Mouse (Mus musculus) lung, adult 2 months (tissue): Measurements from ENCODE around the gene Pias4.
A peak's percentile ranks its signal among the peaks of the same experiment; 100 is the strongest.

Experiments used
- CTCF ChIP-seq: fragments of 200-500 bp; IDR thresholded peaks from 2 replicates; pipeline ENCODE4 v1.5.1; 2011; ENCODE audit warnings: mild to moderate bottlenecking, low read length, control low read depth; ENCODE audit not compliant: insufficient read depth
- POLR2A ChIP-seq: fragments of 200-500 bp; IDR thresholded peaks from 2 replicates; pipeline ENCODE4 v1.6.1; 2011; ENCODE audit warnings: low read depth, mild to moderate bottlenecking, control low read depth, low read length, borderline replicate concordance; ENCODE audit errors: extremely low read depth

DNA sequence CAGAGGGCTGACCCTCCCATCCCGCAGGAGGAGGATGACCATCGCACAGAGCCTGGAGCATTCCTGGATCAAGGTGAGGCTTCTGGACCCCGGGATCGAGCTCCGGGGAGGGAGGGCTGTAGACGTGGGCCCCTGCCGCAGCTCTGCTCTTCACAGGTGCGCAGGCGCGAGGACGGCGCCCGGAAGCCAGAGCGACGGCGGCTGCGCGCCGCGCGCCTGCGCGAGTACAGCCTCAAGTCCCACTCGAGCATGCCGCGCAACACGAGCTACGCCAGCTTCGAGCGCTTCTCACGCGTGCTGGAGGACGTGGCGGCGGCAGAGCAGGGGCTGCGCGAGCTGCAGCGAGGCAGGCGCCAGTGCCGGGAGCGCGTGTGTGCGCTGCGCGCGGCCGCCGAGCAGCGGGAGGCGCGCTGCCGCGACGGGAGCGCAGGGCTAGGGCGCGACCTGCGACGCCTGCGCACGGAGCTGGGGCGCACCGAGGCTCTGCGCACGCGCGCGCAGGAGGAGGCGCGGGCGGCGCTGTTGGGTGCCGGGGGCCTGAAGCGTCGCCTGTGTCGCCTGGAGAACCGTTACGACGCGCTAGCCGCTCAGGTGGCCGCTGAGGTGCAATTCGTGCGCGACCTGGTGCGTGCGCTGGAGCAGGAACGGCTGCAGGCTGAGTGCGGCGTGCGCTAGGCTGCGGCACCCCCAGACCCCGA lies 24.7 kb upstream of the Pias4 start:
- no peak for TF ChIP-seq CTCF
- TF ChIP-seq POLR2A: peak; percentile 88; the same call in 1 of the 2 replicates
